Mouse (Mus musculus): Measurements from ENCODE around the gene Olfr3. TPM values are rescaled to one million over a fixed set of nuclear protein-coding genes. Genes with fewer than 3 reads are reported as not detected.

The Olfr3 gene
- not detected for polyA plus RNA-seq (2014; fragmentation: Illumina TruSeq; extraction: RNeasy Lipid Tissue Mini Kit (QIAGEN cat#74804); ENCODE audit: low read depth, low replicate concordance)

DNA sequence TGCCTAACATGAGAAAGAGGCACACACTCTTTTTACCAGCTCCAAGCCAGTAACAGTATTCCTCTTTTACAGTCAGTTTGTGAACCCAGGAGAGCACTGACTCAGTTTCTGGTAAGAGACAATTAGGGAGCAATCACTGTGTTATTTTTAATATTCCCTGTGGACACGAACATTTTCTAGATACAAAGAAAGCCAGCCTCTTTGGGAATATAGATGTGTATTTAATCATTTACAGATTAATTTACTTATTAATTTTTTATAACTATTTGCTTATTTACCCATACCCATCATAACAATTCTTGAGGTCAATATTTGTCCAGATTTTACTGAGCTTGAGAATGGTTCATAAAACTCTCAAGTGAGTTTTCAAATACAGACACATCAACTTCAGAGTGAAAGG, at the start of gene Olfr3:
Gene Olfr3, minus strand, starts transcription at position 101 of the 400 bp plus-strand sequence.

DNA sequence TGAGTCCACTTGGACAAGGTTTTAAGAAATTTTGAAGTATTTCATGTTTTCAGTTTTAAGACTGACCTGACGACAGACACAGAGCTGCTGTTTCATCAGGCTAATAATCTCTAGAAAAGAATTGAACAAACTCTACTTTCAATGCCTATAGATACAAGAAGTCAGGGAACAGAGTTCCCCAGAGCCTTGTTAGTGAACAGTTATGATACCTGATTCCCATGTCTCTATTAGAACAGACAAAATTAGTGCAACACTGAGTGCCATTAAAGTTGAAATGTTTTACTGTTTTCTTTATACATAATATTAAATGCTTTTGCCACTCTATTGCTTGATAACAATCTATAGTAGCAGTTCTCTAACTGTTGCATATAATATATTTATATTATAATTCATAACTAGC, 45.7 kb upstream of the Olfr3 start, which contains the start of gene Olfr351:
Gene Olfr351, minus strand, starts transcription at position 101 of the 400 bp plus-strand sequence.

DNA sequence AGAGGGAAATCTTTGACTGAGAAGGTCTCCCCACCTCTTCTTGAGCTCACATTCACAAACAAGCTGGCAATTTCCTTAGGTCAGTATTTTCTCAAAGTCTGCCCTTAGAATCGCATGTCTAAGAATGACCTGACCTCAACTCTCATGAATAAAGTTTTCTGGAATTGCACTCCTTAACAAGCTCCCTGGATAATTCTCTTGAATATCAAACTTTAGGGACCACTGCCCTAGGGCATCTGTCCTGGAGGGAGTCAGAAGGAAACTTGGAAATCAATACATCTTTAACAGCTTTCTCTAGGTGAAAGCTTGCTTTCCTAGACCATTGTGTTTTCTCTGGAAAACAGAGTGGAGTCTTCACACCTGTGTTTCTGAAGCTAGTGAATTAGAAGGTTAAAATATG, 29.2 kb upstream of the Olfr3 start, which contains the start of gene Olfr350:
Gene Olfr350, plus strand, starts transcription at position 301 of the 400 bp plus-strand sequence.

DNA sequence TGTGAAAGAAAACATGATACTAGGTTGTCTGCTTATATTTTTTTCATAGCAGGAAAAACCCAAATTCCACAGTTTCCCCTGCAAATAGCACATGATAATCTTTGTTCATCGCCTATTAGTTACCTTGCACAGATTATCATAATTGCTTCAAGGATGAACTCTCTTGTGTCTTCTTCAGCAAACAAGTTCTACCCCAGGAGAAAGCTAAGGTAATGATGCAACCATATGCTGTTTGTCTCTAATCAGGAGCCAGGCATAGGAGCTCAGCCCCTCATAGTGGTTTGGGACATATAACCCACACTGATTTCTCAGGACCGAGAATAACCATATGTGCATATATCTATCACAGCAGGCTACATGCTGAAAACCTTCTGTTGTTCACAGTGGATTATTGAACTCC, 26.6 kb downstream of the Olfr3 start, which contains the start of gene Olfr50:
Gene Olfr50, plus strand, starts transcription at position 301 of the 400 bp plus-strand sequence.

DNA sequence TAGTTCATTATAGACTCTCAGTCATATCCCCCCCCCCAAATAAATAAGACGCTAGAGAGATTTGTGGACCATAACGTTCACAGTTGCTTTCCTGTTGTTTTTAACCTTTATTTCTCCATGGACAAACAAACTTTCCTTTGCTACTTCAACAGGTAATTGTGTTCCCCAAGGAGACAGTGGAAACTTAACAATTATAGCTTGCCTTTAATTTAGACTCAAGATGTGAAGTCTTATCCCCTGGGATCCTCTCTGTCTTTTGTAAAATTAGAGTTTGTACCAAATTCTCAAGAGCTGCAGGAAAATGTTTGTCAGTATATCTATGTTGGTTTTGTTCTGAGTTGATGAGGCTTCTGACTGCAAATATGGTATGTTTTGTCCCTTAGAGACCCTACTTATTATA, 32.9 kb downstream of the Olfr3 start, which contains the start of gene Olfr348:
Gene Olfr348, plus strand, starts transcription at position 301 of the 400 bp plus-strand sequence.

Other genes with a start within 250 kb of the Olfr3 start
- not detected for gene Olfr345, start 177.0 kb downstream of the Olfr3 start, polyA plus RNA-seq (2014; fragmentation: Illumina TruSeq; extraction: RNeasy Lipid Tissue Mini Kit (QIAGEN cat#74804); ENCODE audit: low read depth, low replicate concordance)
- not detected for gene Olfr346, start 131.2 kb downstream of the Olfr3 start, polyA plus RNA-seq (2014; fragmentation: Illumina TruSeq; extraction: RNeasy Lipid Tissue Mini Kit (QIAGEN cat#74804); ENCODE audit: low read depth, low replicate concordance)
- gene Olfr347, start 85.1 kb downstream of the Olfr3 start, polyA plus RNA-seq (2014; fragmentation: Illumina TruSeq; extraction: RNeasy Lipid Tissue Mini Kit (QIAGEN cat#74804); ENCODE audit: low read depth, low replicate concordance) = not detected
- not detected for gene Olfr348, start 32.8 kb downstream of the Olfr3 start, polyA plus RNA-seq (2014; fragmentation: Illumina TruSeq; extraction: RNeasy Lipid Tissue Mini Kit (QIAGEN cat#74804); ENCODE audit: low read depth, low replicate concordance)
- not detected for gene Olfr50, start 26.5 kb downstream of the Olfr3 start, polyA plus RNA-seq (2014; fragmentation: Illumina TruSeq; extraction: RNeasy Lipid Tissue Mini Kit (QIAGEN cat#74804); ENCODE audit: low read depth, low replicate concordance)
- gene Olfr350, start 29.3 kb upstream of the Olfr3 start, polyA plus RNA-seq (2014; fragmentation: Illumina TruSeq; extraction: RNeasy Lipid Tissue Mini Kit (QIAGEN cat#74804); ENCODE audit: low read depth, low replicate concordance) = not detected
- gene Olfr351, start 45.6 kb upstream of the Olfr3 start, polyA plus RNA-seq (2014; fragmentation: Illumina TruSeq; extraction: RNeasy Lipid Tissue Mini Kit (QIAGEN cat#74804); ENCODE audit: low read depth, low replicate concordance) = not detected
- not detected for gene Olfr352, start 51.4 kb upstream of the Olfr3 start, polyA plus RNA-seq (2014; fragmentation: Illumina TruSeq; extraction: RNeasy Lipid Tissue Mini Kit (QIAGEN cat#74804); ENCODE audit: low read depth, low replicate concordance)
- not detected for gene Olfr353, start 75.9 kb upstream of the Olfr3 start, polyA plus RNA-seq (2014; fragmentation: Illumina TruSeq; extraction: RNeasy Lipid Tissue Mini Kit (QIAGEN cat#74804); ENCODE audit: low read depth, low replicate concordance)
- not detected for gene Olfr354, start 88.6 kb upstream of the Olfr3 start, polyA plus RNA-seq (2014; fragmentation: Illumina TruSeq; extraction: RNeasy Lipid Tissue Mini Kit (QIAGEN cat#74804); ENCODE audit: low read depth, low replicate concordance)
- not detected for gene Olfr355, start 111.9 kb upstream of the Olfr3 start, polyA plus RNA-seq (2014; fragmentation: Illumina TruSeq; extraction: RNeasy Lipid Tissue Mini Kit (QIAGEN cat#74804); ENCODE audit: low read depth, low replicate concordance)
- gene Olfr356, start 120.1 kb upstream of the Olfr3 start, polyA plus RNA-seq (2014; fragmentation: Illumina TruSeq; extraction: RNeasy Lipid Tissue Mini Kit (QIAGEN cat#74804); ENCODE audit: low read depth, low replicate concordance) = not detected
- not detected for gene Olfr357, start 176.8 kb upstream of the Olfr3 start, polyA plus RNA-seq (2014; fragmentation: Illumina TruSeq; extraction: RNeasy Lipid Tissue Mini Kit (QIAGEN cat#74804); ENCODE audit: low read depth, low replicate concordance)
- gene Olfr358, start 192.3 kb upstream of the Olfr3 start, polyA plus RNA-seq (2014; fragmentation: Illumina TruSeq; extraction: RNeasy Lipid Tissue Mini Kit (QIAGEN cat#74804); ENCODE audit: low read depth, low replicate concordance) = not detected
- not detected for gene Olfr360, start 248.7 kb upstream of the Olfr3 start, polyA plus RNA-seq (2014; fragmentation: Illumina TruSeq; extraction: RNeasy Lipid Tissue Mini Kit (QIAGEN cat#74804); ENCODE audit: low read depth, low replicate concordance)